Comparison of ENCODE assay signal across 8 mouse cellular contexts in genomic region chr3:159840002-159840816, GRCm38 (mm10). TPM values are rescaled to one million over a fixed set of nuclear protein-coding genes. Genes with fewer than 3 reads are reported as not detected.
DNase-seq lines count a peak whose midpoint lies in the region; ATAC-seq and TF ChIP-seq lines count a peak whose summit lies in the region.

No protein-coding gene starts in this region.

- H3K4me3 ChIP-seq in bone marrow macrophage, adult 2 months (ENCODE audit: insufficient read depth, low read length), result peak overlapping the region; percentile 85
- H3K4me3 ChIP-seq in forebrain, embryonic 15.5 days, result peak overlapping the region; percentile 55
- H3K4me3 ChIP-seq in liver, postnatal 0 days (ENCODE audit: low read depth, low read length), result peak overlapping the region; percentile 62
- H3K4me3 ChIP-seq in neural tube, embryonic 12.5 days, result peak overlapping the region; percentile 51

- peak overlapping the region; percentile 83 for H3K27ac ChIP-seq in bone marrow macrophage, adult 2 months (ENCODE audit: insufficient read depth, low read depth, low read length)
- peak overlapping the region; percentile 31 for H3K27ac ChIP-seq in forebrain, embryonic 15.5 days (replicated peaks)
- peak overlapping the region; percentile 44; the same call in 1 of the 2 replicates for H3K27ac ChIP-seq in liver, postnatal 0 days (ENCODE audit: low read depth)
- H3K27ac ChIP-seq in neural tube, embryonic 12.5 days, result 0 out of 2 replicates have a peak overlapping the region, but pooled peaks have one; percentile 50

- ATAC-seq in CD4-positive, CD25-positive, alpha-beta regulatory T cell, adult 4 months, result peak; percentile 70
- peak; percentile 73 for ATAC-seq in forebrain, embryonic 15.5 days (replicated peaks)
- peak; percentile 54 for ATAC-seq in liver, postnatal 0 days
- ATAC-seq in neural tube, embryonic 12.5 days (ENCODE audit: low FRiP score, low read depth), result peak; percentile 81

- TF ChIP-seq EP300 in liver, postnatal 0 days (IDR thresholded peaks at IDR 0.05; ENCODE audit: low read depth), result no peak

- intact Hi-C loops in heart, postnatal 36 days (cut with DNase I), result loop anchor here (2.0 kb wide), 1 partner anchor 45 kb away; no protein-coding TSS in a partner anchor

- DNase-seq in heart, postnatal 36 days, result peak; percentile 60 to 73
- peak; percentile 37 for DNase-seq in layer of hippocampus, adult 11-12 months (ENCODE audit: low spot score)
- DNase-seq in liver, postnatal 0 days, result peak; percentile 30
- DNase-seq in thymus, postnatal 0 days (ENCODE audit: low spot score), result peak; percentile 59

- peaks cover 36% of the 10 kb centered on the region for H3K27me3 ChIP-seq in forebrain, embryonic 15.5 days
- peaks cover 5% of the 10 kb centered on the region for H3K27me3 ChIP-seq in liver, postnatal 0 days (ENCODE audit: insufficient read depth, low read length)
- no peaks in the 10 kb centered on the region for H3K27me3 ChIP-seq in neural tube, embryonic 12.5 days (replicated peaks)

- no peak for TF ChIP-seq CTCF in bone marrow macrophage, adult 2 months (IDR thresholded peaks at IDR 0.05; ENCODE audit: low read depth, low read length)
- no peak for TF ChIP-seq CTCF in liver, postnatal 0 days (IDR thresholded peaks at IDR 0.05; ENCODE audit: low read depth)

- H3K9me3 ChIP-seq in forebrain, embryonic 15.5 days, result no peaks in the 10 kb centered on the region
- no peaks in the 10 kb centered on the region for H3K9me3 ChIP-seq in liver, postnatal 0 days (ENCODE audit: low read length)
- no peaks in the 10 kb centered on the region for H3K9me3 ChIP-seq in neural tube, embryonic 12.5 days

- no peak for TF ChIP-seq POLR2A in bone marrow macrophage, adult 2 months (IDR thresholded peaks at IDR 0.05; ENCODE audit: borderline replicate concordance, low read depth, low read length)

- peak overlapping the region; percentile 87 for H3K4me2 ChIP-seq in forebrain, embryonic 15.5 days (replicated peaks)
- H3K4me2 ChIP-seq in liver, postnatal 0 days (ENCODE audit: low read depth, low read length), result peak overlapping the region; percentile 76
- H3K4me2 ChIP-seq in neural tube, embryonic 12.5 days (replicated peaks), result peak overlapping the region; percentile 92

- under 1% methylated on average over 27 of the region's 27 CpGs for WGBS in forebrain, embryonic 15.5 days
- under 1% methylated on average over 27 of the region's 27 CpGs for WGBS in liver, postnatal 0 days (ENCODE audit: insufficient replicate concordance)
- WGBS in neural tube, embryonic 12.5 days, result under 1% methylated on average over 27 of the region's 27 CpGs

- H3K9ac ChIP-seq in forebrain, embryonic 15.5 days (replicated peaks), result peak overlapping the region; percentile 54
- H3K9ac ChIP-seq in liver, postnatal 0 days (replicated peaks), result peak overlapping the region; percentile 61
- peak overlapping the region; percentile 62 for H3K9ac ChIP-seq in neural tube, embryonic 12.5 days

- H3K4me1 ChIP-seq in bone marrow macrophage, adult 2 months (ENCODE audit: control insufficient read depth, insufficient read depth, low read length), result peaks cover 10% of the 10 kb centered on the region
- H3K4me1 ChIP-seq in forebrain, embryonic 15.5 days, result peaks cover 12% of the 10 kb centered on the region
- 0 out of 2 replicates have a peak, but pooled peaks cover 2% of the 10 kb centered on the region for H3K4me1 ChIP-seq in liver, postnatal 0 days (ENCODE audit: insufficient read depth)
- peaks cover 9% of the 10 kb centered on the region for H3K4me1 ChIP-seq in neural tube, embryonic 12.5 days

- no peaks in the 10 kb centered on the region for H3K36me3 ChIP-seq in forebrain, embryonic 15.5 days
- no peaks in the 10 kb centered on the region for H3K36me3 ChIP-seq in liver, postnatal 0 days (replicated peaks; ENCODE audit: insufficient read depth, low read length)
- no peaks in the 10 kb centered on the region for H3K36me3 ChIP-seq in neural tube, embryonic 12.5 days

RNA-seq across cellular contexts. Expression of gene Wls, which starts 0.7 kb away (rescaled TPM):
- polyA plus RNA-seq in CD4-positive, CD25-positive, alpha-beta regulatory T cell, adult 4 months (2017; shearing (Covaris generic)), result 100 to 1,000 TPM in 1 of 2 experiments, 10 to 100 TPM in 1; 95.4 to 103 TPM
- 65.0 and 70.2 TPM in 2 replicates for polyA plus RNA-seq in bone marrow macrophage, adult 2 months (2012; ENCODE audit: insufficient read depth, insufficient read length, missing spikeins)
- 39.6 and 48.6 TPM in 2 replicates for polyA plus RNA-seq in forebrain, embryonic 15.5 days (2015; fragmentation: Nextera tagmentation; extraction: Ambion mirVana)
- 10 to 100 TPM; 44.2 to 46.0 TPM for total RNA-seq in heart, postnatal 36 days (2021)
- 8.1 TPM in 2 replicates for polyA plus RNA-seq in liver, postnatal 0 days (2015; fragmentation: Nextera tagmentation; extraction: Ambion mirVana)
- polyA plus RNA-seq in neural tube, embryonic 12.5 days (2016; fragmentation: Nextera tagmentation; extraction: Ambion mirVana), result 94.9 and 102 TPM in 2 replicates
- polyA plus RNA-seq in thymus, postnatal 0 days (2015; fragmentation: Nextera tagmentation; extraction: Ambion mirVana), result 51.0 and 55.4 TPM in 2 replicates

Comparison
In these comparisons a context has a peak if more than half of its experiments do, and no peak if none do; other contexts are left out.
1. Peak in every context shown above with its lines: DNase-seq, ATAC-seq, H3K4me3 ChIP-seq and H3K27ac ChIP-seq.
2. H3K27ac ChIP-seq: peak in every context shown above with its lines; median percentile 83 in bone marrow macrophage, adult 2 months; 50 in neural tube, embryonic 12.5 days; 44 in liver, postnatal 0 days; 31 in forebrain, embryonic 15.5 days.